Mouse (Mus musculus): ENCODE measurements at regions not wholly inside any gene's neighbourhood (a gene's known extent, or its start where the extent isn't known, plus 50 kb on each side); places are given as distances from the start of the nearest gene placed in this dataset.
"Not testable (repeated sequence)": the region's sequence is repeated elsewhere in the genome, so short reads cannot be mapped to it uniquely, and the experiment has no call there.

- no peaks in the 10 kb centered on the region for H3K4me1 ChIP-seq (ENCODE audit: insufficient read depth, low read length)
- H3K27me3 ChIP-seq (ENCODE audit: insufficient read depth, low read length): no peaks in the 10 kb centered on the region
- H3K9me3 ChIP-seq (ENCODE audit: low read length): no peaks in the 10 kb centered on the region
- H3K27ac ChIP-seq (ENCODE audit: low read length): no peak overlapping the region
- H3K4me3 ChIP-seq (ENCODE audit: low read length): no peak overlapping the region
- H3K9ac ChIP-seq (replicated peaks; ENCODE audit: low read length): no peak overlapping the region
- H3K36me3 ChIP-seq (ENCODE audit: insufficient read depth, low read length): no peaks in the 10 kb centered on the region
- 25% methylated on average over 3 of the region's 3 CpGs for WGBS
- no peak for ATAC-seq (ENCODE audit: low FRiP score, low TSS enrichment)
- no peak overlapping the region for H3K4me2 ChIP-seq (replicated peaks; ENCODE audit: low read depth, low read length)
Observed at GRCm38 (mm10) chr11:40540229-40540628, 154.8 kb downstream of the Mat2b start.

- Histone ChIP-seq H3K27me3 (ENCODE audit: insufficient read depth, low read length) (no peaks in the 10 kb centered on the region), H3K4me1 (ENCODE audit: insufficient read depth, low read length) (no peaks in the 10 kb centered on the region), H3K4me2 (replicated peaks; ENCODE audit: low read depth, low read length) (0 out of 2 replicates have a peak overlapping the region, but pooled peaks have one; percentile 8), H3K9me3 (ENCODE audit: low read length) (no peaks in the 10 kb centered on the region), H3K4me3 (ENCODE audit: low read length) (no peak overlapping the region), H3K9ac (replicated peaks; ENCODE audit: low read length) (no peak overlapping the region), H3K36me3 (ENCODE audit: insufficient read depth, low read length) (no peaks in the 10 kb centered on the region), H3K27ac (ENCODE audit: low read length) (no peak overlapping the region)
- no peak for ATAC-seq (ENCODE audit: low FRiP score, low TSS enrichment)
- WGBS: 55% methylated on average over 11 of the region's 11 CpGs
Observed at GRCm38 (mm10) chr11:40539776-40540175, 155.2 kb downstream of the Mat2b start.

- no peak overlapping the region for H3K27ac ChIP-seq (ENCODE audit: low read length)
- WGBS: 85% methylated on average over 14 of the region's 14 CpGs
- H3K4me2 ChIP-seq (replicated peaks; ENCODE audit: low read depth, low read length): no peak overlapping the region
- no peaks in the 10 kb centered on the region for H3K27me3 ChIP-seq (ENCODE audit: insufficient read depth, low read length)
- no peaks in the 10 kb centered on the region for H3K36me3 ChIP-seq (ENCODE audit: insufficient read depth, low read length)
- H3K9me3 ChIP-seq (ENCODE audit: low read length): no peaks in the 10 kb centered on the region
- H3K9ac ChIP-seq (replicated peaks; ENCODE audit: low read length): no peak overlapping the region
- ATAC-seq (ENCODE audit: low FRiP score, low TSS enrichment): no peak
- no peaks in the 10 kb centered on the region for H3K4me1 ChIP-seq (ENCODE audit: insufficient read depth, low read length)
- no peak overlapping the region for H3K4me3 ChIP-seq (ENCODE audit: low read length)
Observed at GRCm38 (mm10) chr11:40536236-40536765, 158.7 kb downstream of the Mat2b start.

GRCm38 (mm10) chr11:40510325-40511239, 184.4 kb downstream of the Mat2b start:
- 81% methylated on average over 10 of the region's 10 CpGs for WGBS
- ATAC-seq (ENCODE audit: low FRiP score, low TSS enrichment): no peak

GRCm38 (mm10) chr11:40491599-40491998, 203.4 kb downstream of the Mat2b start:
- Histone ChIP-seq H3K9me3 (ENCODE audit: low read length) (no peaks in the 10 kb centered on the region), H3K9ac (replicated peaks; ENCODE audit: low read length) (no peak overlapping the region), H3K4me3 (ENCODE audit: low read length) (no peak overlapping the region), H3K4me2 (replicated peaks; ENCODE audit: low read depth, low read length) (no peak overlapping the region), H3K27me3 (ENCODE audit: insufficient read depth, low read length) (no peaks in the 10 kb centered on the region), H3K36me3 (ENCODE audit: insufficient read depth, low read length) (no peaks in the 10 kb centered on the region), H3K4me1 (ENCODE audit: insufficient read depth, low read length) (no peaks in the 10 kb centered on the region), H3K27ac (ENCODE audit: low read length) (no peak overlapping the region)
- no peak for ATAC-seq (ENCODE audit: low FRiP score, low TSS enrichment)
- 17% methylated on average over 6 of the region's 6 CpGs for WGBS

More at GRCm38 (mm10) chr11:40510325-40511239, 184.4 kb downstream of the Mat2b start:
- Histone ChIP-seq H3K27ac (ENCODE audit: low read length) (no peak overlapping the region), H3K36me3 (ENCODE audit: insufficient read depth, low read length) (no peaks in the 10 kb centered on the region), H3K27me3 (ENCODE audit: insufficient read depth, low read length) (no peaks in the 10 kb centered on the region), H3K4me2 (replicated peaks; ENCODE audit: low read depth, low read length) (no peak overlapping the region), H3K4me1 (ENCODE audit: insufficient read depth, low read length) (no peaks in the 10 kb centered on the region), H3K4me3 (ENCODE audit: low read length) (no peak overlapping the region), H3K9ac (replicated peaks; ENCODE audit: low read length) (no peak overlapping the region), H3K9me3 (ENCODE audit: low read length) (no peaks in the 10 kb centered on the region)

GRCm38 (mm10) chr11:40478171-40478570, 216.8 kb downstream of the Mat2b start:
- WGBS: 36% methylated on average over 6 of the region's 6 CpGs
- H3K9ac ChIP-seq (replicated peaks; ENCODE audit: low read length); H3K9me3 ChIP-seq (ENCODE audit: low read length): not testable (repeated sequence)

GRCm38 (mm10) chr11:40477294-40477693, 217.7 kb downstream of the Mat2b start:
- Histone ChIP-seq H3K9me3 (ENCODE audit: low read length) (no peaks in the 10 kb centered on the region), H3K36me3 (ENCODE audit: insufficient read depth, low read length) (no peaks in the 10 kb centered on the region), H3K9ac (replicated peaks; ENCODE audit: low read length) (no peak overlapping the region), H3K4me1 (ENCODE audit: insufficient read depth, low read length) (no peaks in the 10 kb centered on the region), H3K4me2 (replicated peaks; ENCODE audit: low read depth, low read length) (no peak overlapping the region), H3K4me3 (ENCODE audit: low read length) (no peak overlapping the region), H3K27ac (ENCODE audit: low read length) (no peak overlapping the region), H3K27me3 (ENCODE audit: insufficient read depth, low read length) (no peaks in the 10 kb centered on the region)
- 35% methylated on average over 7 of the region's 7 CpGs for WGBS
- no peak for ATAC-seq (ENCODE audit: low FRiP score, low TSS enrichment)

More at GRCm38 (mm10) chr11:40478171-40478570, 216.8 kb downstream of the Mat2b start:
- H3K27ac ChIP-seq (ENCODE audit: low read length); H3K4me1 ChIP-seq (ENCODE audit: insufficient read depth, low read length); H3K36me3 ChIP-seq (ENCODE audit: insufficient read depth, low read length); H3K4me2 ChIP-seq (replicated peaks; ENCODE audit: low read depth, low read length); H3K4me3 ChIP-seq (ENCODE audit: low read length); ATAC-seq (ENCODE audit: low FRiP score, low TSS enrichment); H3K27me3 ChIP-seq (ENCODE audit: insufficient read depth, low read length): not testable (repeated sequence)

GRCm38 (mm10) chr11:40469080-40469705, 225.8 kb downstream of the Mat2b start:
- ATAC-seq (ENCODE audit: low FRiP score, low TSS enrichment): peak; percentile 82; the same call in 1 of the 2 replicates
- WGBS: 15% methylated on average over 6 of the region's 6 CpGs
- H3K9ac ChIP-seq (replicated peaks; ENCODE audit: low read length): no peak overlapping the region
- no peak overlapping the region for H3K27ac ChIP-seq (ENCODE audit: low read length)
- H3K4me2 ChIP-seq (replicated peaks; ENCODE audit: low read depth, low read length): no peak overlapping the region
- H3K4me1 ChIP-seq (ENCODE audit: insufficient read depth, low read length): no peaks in the 10 kb centered on the region
- H3K27me3 ChIP-seq (ENCODE audit: insufficient read depth, low read length): no peaks in the 10 kb centered on the region
- no peak overlapping the region for H3K4me3 ChIP-seq (ENCODE audit: low read length)
- H3K36me3 ChIP-seq (ENCODE audit: insufficient read depth, low read length): no peaks in the 10 kb centered on the region
- no peaks in the 10 kb centered on the region for H3K9me3 ChIP-seq (ENCODE audit: low read length)

GRCm38 (mm10) chr11:40456571-40456970, 238.4 kb downstream of the Mat2b start:
- Histone ChIP-seq H3K4me2 (replicated peaks; ENCODE audit: low read depth, low read length) (no peak overlapping the region), H3K4me3 (ENCODE audit: low read length) (no peak overlapping the region), H3K27me3 (ENCODE audit: insufficient read depth, low read length) (no peaks in the 10 kb centered on the region), H3K27ac (ENCODE audit: low read length) (no peak overlapping the region), H3K9ac (replicated peaks; ENCODE audit: low read length) (no peak overlapping the region), H3K4me1 (ENCODE audit: insufficient read depth, low read length) (no peaks in the 10 kb centered on the region), H3K9me3 (ENCODE audit: low read length) (no peaks in the 10 kb centered on the region), H3K36me3 (ENCODE audit: insufficient read depth, low read length) (no peaks in the 10 kb centered on the region)
- no peak for ATAC-seq (ENCODE audit: low FRiP score, low TSS enrichment)
- WGBS: 71% methylated on average over 6 of the region's 6 CpGs

GRCm38 (mm10) chr11:40454994-40455393, 240.0 kb downstream of the Mat2b start:
- not testable (repeated sequence) for H3K4me2 ChIP-seq (replicated peaks; ENCODE audit: low read depth, low read length); H3K9me3 ChIP-seq (ENCODE audit: low read length); H3K27ac ChIP-seq (ENCODE audit: low read length); H3K27me3 ChIP-seq (ENCODE audit: insufficient read depth, low read length); H3K36me3 ChIP-seq (ENCODE audit: insufficient read depth, low read length); ATAC-seq (ENCODE audit: low FRiP score, low TSS enrichment); H3K9ac ChIP-seq (replicated peaks; ENCODE audit: low read length); H3K4me1 ChIP-seq (ENCODE audit: insufficient read depth, low read length); H3K4me3 ChIP-seq (ENCODE audit: low read length)

All from kidney, embryonic 16.5 days (tissue).